In genomic region chr12:71418186-71418585, GRCm38 (mm10) we compare ENCODE assay signal across 17 mouse cellular contexts.
DNase-seq lines count a peak whose midpoint lies in the region; ATAC-seq lines count a peak whose summit lies in the region.
"Had no signal": no experiment of that assay in that cellular context is flagged by ENCODE, and none has a peak within 500 bp of the region (broad histone marks: within the 10 kb centered on the region; RNA-seq: fewer than 3 reads in every experiment).

No protein-coding gene starts in this region.

- no peaks in the 10 kb centered on the region for H3K4me1 ChIP-seq in heart, embryonic 11.5 days (ENCODE audit: control insufficient read depth, insufficient read depth, low read length)
- no peaks in the 10 kb centered on the region for H3K4me1 ChIP-seq in midbrain, embryonic 11.5 days (ENCODE audit: control insufficient read depth, insufficient read depth, low read length)
- H3K4me1 ChIP-seq in midbrain, embryonic 14.5 days (ENCODE audit: control insufficient read depth, insufficient read depth, low read length): no peaks in the 10 kb centered on the region
- H3K4me1 ChIP-seq: embryonic facial prominence, embryonic 15.5 days; forebrain, embryonic 12.5 days; liver, embryonic 13.5 days; neural tube, embryonic 15.5 days had no signal

- intact Hi-C loops in left cerebral cortex, postnatal 36 days (cut with DNase I): no loop called here

- DNase-seq in heart, adult 18-20 months: peak; percentile 64 to 79
- peak; percentile 39 for DNase-seq in midbrain, embryonic 11.5 days (ENCODE audit: low spot score, missing footprints)
- DNase-seq in midbrain, embryonic 14.5 days: no peak
- DNase-seq in heart, adult 9 months (ENCODE audit: low spot score in 2 of 2): peak; percentile 65 to 79
- DNase-seq in testis, postnatal 10 days (ENCODE audit: low spot score): peak; percentile 52
- no peak for DNase-seq in left cerebral cortex, postnatal 36 days (ENCODE audit: low spot score in 2 of 2)
- DNase-seq in adrenal gland, adult 2 months: no peak
- DNase-seq: adrenal gland, postnatal 25 days; cerebellum, adult 9-10 months; layer of hippocampus, postnatal 36 days; liver, embryonic 13.5 days; retina, postnatal 1 day had no signal

- no peak overlapping the region for H3K9ac ChIP-seq in heart, embryonic 11.5 days (ENCODE audit: low read depth, low read length)
- no peak overlapping the region for H3K9ac ChIP-seq in midbrain, embryonic 11.5 days (ENCODE audit: low read length)
- H3K9ac ChIP-seq in midbrain, embryonic 14.5 days (replicated peaks; ENCODE audit: low read length): no peak overlapping the region
- H3K9ac ChIP-seq: embryonic facial prominence, embryonic 15.5 days; forebrain, embryonic 12.5 days; liver, embryonic 13.5 days; neural tube, embryonic 15.5 days had no signal

- no peak overlapping the region for H3K4me3 ChIP-seq in heart, embryonic 11.5 days (ENCODE audit: low read depth, low read length)
- H3K4me3 ChIP-seq in midbrain, embryonic 11.5 days (ENCODE audit: low read depth, low read length): no peak overlapping the region
- H3K4me3 ChIP-seq in midbrain, embryonic 14.5 days (replicated peaks; ENCODE audit: low read depth, low read length): no peak overlapping the region
- H3K4me3 ChIP-seq: embryonic facial prominence, embryonic 15.5 days; forebrain, embryonic 12.5 days; liver, embryonic 13.5 days; neural tube, embryonic 15.5 days had no signal

- WGBS in heart, embryonic 11.5 days (ENCODE audit: insufficient replicate concordance): 65% methylated on average over 7 of the region's 7 CpGs
- 81% methylated on average over 7 of the region's 7 CpGs for WGBS in midbrain, embryonic 11.5 days
- WGBS in midbrain, embryonic 14.5 days: 81% methylated on average over 7 of the region's 7 CpGs

- no peaks in the 10 kb centered on the region for H3K36me3 ChIP-seq in heart, embryonic 11.5 days (ENCODE audit: control insufficient read depth, insufficient read depth, low read length)
- H3K36me3 ChIP-seq in midbrain, embryonic 11.5 days (ENCODE audit: control insufficient read depth, insufficient read depth, low read length): no peaks in the 10 kb centered on the region
- no peaks in the 10 kb centered on the region for H3K36me3 ChIP-seq in midbrain, embryonic 14.5 days (ENCODE audit: control insufficient read depth, insufficient read depth, low read length)
- H3K36me3 ChIP-seq: embryonic facial prominence, embryonic 15.5 days; forebrain, embryonic 12.5 days; G1E; liver, embryonic 13.5 days; neural tube, embryonic 15.5 days had no signal

- H3K27me3 ChIP-seq in heart, embryonic 11.5 days (ENCODE audit: control insufficient read depth, insufficient read depth, low read length): no peaks in the 10 kb centered on the region
- H3K27me3 ChIP-seq in midbrain, embryonic 11.5 days (ENCODE audit: control insufficient read depth, insufficient read depth, low read length): no peaks in the 10 kb centered on the region
- no peaks in the 10 kb centered on the region for H3K27me3 ChIP-seq in midbrain, embryonic 14.5 days (ENCODE audit: control insufficient read depth, insufficient read depth, low read length)
- H3K27me3 ChIP-seq: embryonic facial prominence, embryonic 15.5 days; forebrain, embryonic 12.5 days; liver, embryonic 13.5 days; neural tube, embryonic 15.5 days had no signal

- H3K27ac ChIP-seq in heart, embryonic 11.5 days (ENCODE audit: low read depth, low read length): no peak overlapping the region
- no peak overlapping the region for H3K27ac ChIP-seq in midbrain, embryonic 11.5 days (ENCODE audit: low read depth, low read length)
- H3K27ac ChIP-seq in midbrain, embryonic 14.5 days (replicated peaks; ENCODE audit: low read depth, low read length): no peak overlapping the region
- H3K27ac ChIP-seq: embryonic facial prominence, embryonic 15.5 days; forebrain, embryonic 12.5 days; liver, embryonic 13.5 days; neural tube, embryonic 15.5 days had no signal

- H3K4me2 ChIP-seq in heart, embryonic 11.5 days: no peak overlapping the region
- no peak overlapping the region for H3K4me2 ChIP-seq in midbrain, embryonic 11.5 days
- H3K4me2 ChIP-seq in midbrain, embryonic 14.5 days (ENCODE audit: low read length): no peak overlapping the region
- H3K4me2 ChIP-seq: embryonic facial prominence, embryonic 15.5 days; forebrain, embryonic 12.5 days; liver, embryonic 13.5 days; neural tube, embryonic 15.5 days had no signal

- no peaks in the 10 kb centered on the region for H3K9me3 ChIP-seq in heart, embryonic 11.5 days (replicated peaks; ENCODE audit: control insufficient read depth, low read length)
- no peaks in the 10 kb centered on the region for H3K9me3 ChIP-seq in midbrain, embryonic 11.5 days (ENCODE audit: control insufficient read depth, low read length)
- no peaks in the 10 kb centered on the region for H3K9me3 ChIP-seq in midbrain, embryonic 14.5 days (ENCODE audit: control insufficient read depth, low read length)
- H3K9me3 ChIP-seq: embryonic facial prominence, embryonic 15.5 days; forebrain, embryonic 12.5 days; G1E; liver, embryonic 13.5 days; neural tube, embryonic 15.5 days had no signal

- ATAC-seq in heart, embryonic 11.5 days (replicated peaks; ENCODE audit: insufficient number of reproducible peaks, low FRiP score, low TSS enrichment): no peak
- ATAC-seq in midbrain, embryonic 11.5 days (ENCODE audit: low FRiP score): no peak
- no peak for ATAC-seq in midbrain, embryonic 14.5 days (ENCODE audit: low FRiP score, low TSS enrichment)

Comparison
In these comparisons a context has a peak if more than half of its experiments do, and no peak if none do; other contexts are left out.
1. DNase-seq: peak in heart, adult 18-20 months (2 of 2), midbrain, embryonic 11.5 days (single experiment), heart, adult 9 months (2 of 2) and testis, postnatal 10 days (single experiment); none in midbrain, embryonic 14.5 days (single experiment), left cerebral cortex, postnatal 36 days (0 of 2) and adrenal gland, adult 2 months (single experiment).